Mouse (Mus musculus): ENCODE data around the gene Zbtb22.

DNA sequence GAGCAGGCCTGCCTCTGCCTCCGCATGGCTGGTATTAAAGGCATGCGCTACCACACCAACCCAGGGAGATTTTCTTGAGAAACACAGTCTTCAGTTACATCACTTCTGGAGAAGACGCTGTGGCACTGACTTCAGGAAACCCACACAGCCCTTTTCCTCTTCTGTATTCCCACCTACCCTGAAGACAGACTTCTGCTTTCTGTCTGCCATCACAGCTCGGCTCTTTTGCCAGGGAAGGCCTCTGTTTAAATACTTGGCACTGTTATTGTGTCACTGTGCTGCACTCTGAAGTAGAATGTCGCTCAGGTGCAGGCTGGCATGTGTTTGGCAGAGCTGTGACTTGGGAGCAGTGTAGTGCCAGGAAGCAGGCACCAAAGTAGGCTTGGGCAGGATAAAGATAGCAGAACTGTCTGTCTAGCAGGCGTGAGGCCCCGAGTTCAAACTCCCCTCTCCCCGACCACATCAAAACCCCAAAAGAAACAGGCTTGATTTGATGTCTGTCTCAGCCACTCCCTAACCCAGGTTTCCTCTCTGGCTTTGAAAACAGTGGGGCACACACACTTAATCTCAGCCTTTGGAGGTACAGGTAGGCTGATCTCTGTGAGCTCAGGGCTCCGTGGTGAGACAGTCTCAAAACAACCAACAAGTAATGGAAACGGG lies 31.9 kb downstream of the Zbtb22 start:
- TF ChIP-seq CTCF (IDR thresholded peaks at IDR 0.05; ENCODE audit: low read depth) = no peak
- no peak for TF ChIP-seq EP300 (IDR thresholded peaks at IDR 0.05; ENCODE audit: low read depth)
